In the genomic region with DNA sequence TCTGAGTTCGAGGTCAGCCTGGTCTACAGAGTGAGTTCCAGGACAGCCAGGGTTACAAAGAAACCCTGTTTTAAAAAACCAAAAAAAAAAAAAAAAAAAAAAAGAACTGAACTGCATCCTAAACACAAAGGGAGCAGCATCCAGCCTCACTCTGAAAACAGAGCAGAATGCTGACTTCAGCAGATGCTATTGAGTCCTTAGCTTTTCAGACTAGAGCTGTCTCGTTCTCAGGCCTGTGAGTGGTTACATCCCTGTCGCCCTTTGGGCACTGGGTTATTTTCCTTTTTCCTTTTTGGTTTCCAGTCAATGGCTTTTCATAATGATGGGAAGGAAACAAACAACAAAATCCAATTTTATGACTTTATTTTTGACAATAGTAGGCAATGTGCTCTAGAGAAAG, we compare ENCODE assay signal across 32 mouse cellular contexts.
"Had no signal": no experiment of that assay in that cellular context is flagged by ENCODE, and none has a peak within 500 bp of the region (broad histone marks: within the 10 kb centered on the region; RNA-seq: fewer than 3 reads in every experiment).

No protein-coding gene starts in this region.

- H3K36me3 ChIP-seq: heart, embryonic 10.5 days; heart, embryonic 12.5 days; heart, embryonic 13.5 days; heart, embryonic 15.5 days; hindbrain, embryonic 10.5 days; hindbrain, embryonic 12.5 days; hindbrain, embryonic 15.5 days; intestine, embryonic 15.5 days; kidney, embryonic 15.5 days had no signal

- ATAC-seq: inflammation-experienced regulatory T-cells, adult 6 months; intestine, embryonic 15.5 days; intestine, embryonic 16.5 days; intestine, postnatal 0 days had no signal

- H3K27me3 ChIP-seq: heart, embryonic 12.5 days; heart, embryonic 13.5 days; heart, embryonic 15.5 days; hindbrain, embryonic 12.5 days; hindbrain, embryonic 15.5 days; intestine, embryonic 15.5 days; kidney, embryonic 15.5 days had no signal

- H3K4me1 ChIP-seq: heart, embryonic 13.5 days; heart, embryonic 15.5 days; hindbrain, embryonic 12.5 days; intestine, embryonic 15.5 days; kidney, embryonic 15.5 days had no signal

- H3K27ac ChIP-seq: heart, embryonic 10.5 days; heart, embryonic 13.5 days; heart, embryonic 15.5 days; hindbrain, embryonic 10.5 days; hindbrain, embryonic 12.5 days; hindbrain, embryonic 15.5 days; intestine, embryonic 15.5 days; kidney, embryonic 15.5 days; kidney, postnatal 0 days; layer of hippocampus, adult 2 months; left cerebral cortex, adult 2 months had no signal

- H3K9ac ChIP-seq: heart, embryonic 12.5 days; heart, embryonic 13.5 days; heart, embryonic 15.5 days; hindbrain, embryonic 12.5 days; hindbrain, embryonic 15.5 days; intestine, embryonic 15.5 days; kidney, embryonic 15.5 days had no signal

- DNase-seq: heart, postnatal 10 days; heart, postnatal 14 days; heart, postnatal 36 days; heart, postnatal 4 days; kidney, adult 11 months; kidney, adult 18-20 months; kidney, adult 2 months; kidney, adult 8-10 months; kidney, adult 9 months; kidney, postnatal 10 days; kidney, postnatal 14 days; kidney, postnatal 25 days; kidney, postnatal 36 days; kidney, postnatal 4 days; layer of hippocampus, adult 9-11 months; layer of hippocampus, postnatal 36 days had no signal

- H3K4me3 ChIP-seq: heart, embryonic 10.5 days; heart, embryonic 12.5 days; heart, embryonic 13.5 days; heart, embryonic 15.5 days; hindbrain, embryonic 10.5 days; hindbrain, embryonic 12.5 days; hindbrain, embryonic 15.5 days; intestine, embryonic 15.5 days; kidney, embryonic 15.5 days; layer of hippocampus, adult 2 months; left cerebral cortex, adult 2 months had no signal

- H3K4me2 ChIP-seq: heart, embryonic 11.5 days; heart, embryonic 12.5 days; heart, embryonic 13.5 days; heart, embryonic 15.5 days; hindbrain, embryonic 12.5 days; hindbrain, embryonic 15.5 days; intestine, embryonic 15.5 days; kidney, embryonic 15.5 days had no signal

- H3K9me3 ChIP-seq: heart, embryonic 10.5 days; heart, embryonic 12.5 days; heart, embryonic 13.5 days; heart, embryonic 15.5 days; hindbrain, embryonic 10.5 days; hindbrain, embryonic 12.5 days; hindbrain, embryonic 15.5 days; intestine, embryonic 15.5 days; kidney, embryonic 15.5 days had no signal
